Mouse (Mus musculus): ENCODE data around the gene Xndc1. TPM values are rescaled to one million over a fixed set of nuclear protein-coding genes. Genes with fewer than 3 reads are reported as not detected.
A peak's percentile ranks its signal among the peaks of the same experiment; 100 is the strongest.

Gene Xndc1
- polyA plus RNA-seq, 1 experiment: 2.0 TPM

DNA sequence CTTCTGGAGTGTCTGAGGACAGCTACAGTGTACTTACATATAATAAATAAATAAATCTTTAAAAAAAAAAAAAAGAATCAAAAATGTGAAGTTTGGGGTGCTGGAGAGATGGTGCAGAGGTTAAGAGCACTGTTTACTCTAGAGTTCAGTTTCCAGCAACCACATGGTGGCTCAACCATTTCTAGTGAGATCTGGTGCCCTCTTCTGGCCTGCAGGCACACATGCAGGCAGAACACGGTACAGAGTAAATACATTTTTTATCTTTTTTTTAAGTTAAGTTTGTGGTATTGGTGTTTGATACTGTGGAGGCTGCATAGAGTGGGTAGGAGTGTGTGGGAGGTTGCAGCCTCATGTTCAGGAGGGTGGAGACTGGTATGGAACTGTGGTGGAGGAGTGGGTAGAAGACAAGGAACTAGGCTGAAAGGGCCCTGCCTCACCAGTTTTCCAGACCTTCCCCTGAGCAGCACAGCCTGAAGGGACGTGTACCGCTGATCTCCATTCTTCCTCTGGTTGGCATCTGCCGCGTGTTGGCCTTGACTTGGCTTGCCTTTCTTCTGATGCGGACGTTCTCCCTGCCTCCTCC, 11.5 kb downstream of the Xndc1 start:
- Histone ChIP-seq H3K36me3 (ENCODE audit: control insufficient read depth) (peaks cover 96% of the 10 kb centered on the region), H3K27me3 (ENCODE audit: control insufficient read depth) (no peaks in the 10 kb centered on the region), H3K9me3 (ENCODE audit: control insufficient read depth, low read length) (no peaks in the 10 kb centered on the region), H3K4me3 (replicated peaks) (no peak overlapping the region), H3K4me1 (ENCODE audit: control insufficient read depth) (no peaks in the 10 kb centered on the region)
- TF ChIP-seq TAL1 (IDR thresholded peaks at IDR 0.05; ENCODE audit: low read length) (no peak), GATA1 (IDR thresholded peaks at IDR 0.05; ENCODE audit: low read length) (no peak)

DNA sequence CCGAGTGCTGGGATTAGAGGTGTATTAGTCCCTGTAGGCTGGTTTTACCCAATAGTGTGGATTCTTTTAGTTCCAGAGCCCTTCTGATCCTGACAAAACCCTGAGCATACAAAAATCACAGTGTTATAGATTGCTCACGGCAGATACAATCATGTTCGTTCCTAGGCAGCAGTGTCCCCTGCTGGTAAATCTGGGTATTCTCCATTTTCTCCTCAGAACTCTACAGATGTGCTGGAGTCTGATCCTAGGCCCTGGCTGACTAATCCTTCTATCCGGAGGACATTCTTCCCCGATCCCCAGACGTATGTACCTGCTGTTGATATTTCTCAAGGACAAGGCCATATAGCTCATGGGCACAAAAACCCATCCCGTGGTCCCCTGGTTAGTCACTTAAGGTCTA, 13.2 kb downstream of the Xndc1 start:
- Histone ChIP-seq H3K36me3 (ENCODE audit: control insufficient read depth) (peaks cover 96% of the 10 kb centered on the region), H3K4me3 (replicated peaks) (no peak overlapping the region)
- TF ChIP-seq GATA1 (IDR thresholded peaks at IDR 0.05; ENCODE audit: low read length) (no peak), TAL1 (IDR thresholded peaks at IDR 0.05; ENCODE audit: low read length) (no peak)

DNA sequence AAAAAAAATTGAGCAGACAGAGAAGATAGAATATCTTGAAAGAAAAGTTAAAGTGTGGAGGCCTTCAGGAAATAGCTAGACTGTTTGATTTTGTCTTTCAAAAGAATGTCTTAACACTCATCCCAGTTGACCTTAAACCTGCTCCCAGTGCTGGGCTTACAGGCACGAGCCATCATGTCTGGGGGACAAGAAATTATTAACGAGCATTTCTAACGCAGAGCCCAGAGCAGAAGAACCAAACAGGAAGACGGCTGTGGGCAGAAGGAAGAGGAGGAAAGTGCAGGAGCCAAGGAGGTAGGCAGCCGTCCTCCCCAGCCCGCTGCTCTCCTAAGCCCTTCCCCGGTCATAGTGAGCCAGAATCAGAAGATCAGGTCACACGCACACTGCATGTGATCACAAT, 15.0 kb downstream of the Xndc1 start:
- Histone ChIP-seq H3K4me3 (replicated peaks) (no peak overlapping the region), H3K36me3 (ENCODE audit: control insufficient read depth) (peaks cover 98% of the 10 kb centered on the region), H3K4me1 (ENCODE audit: control insufficient read depth) (no peaks in the 10 kb centered on the region), H3K9me3 (ENCODE audit: control insufficient read depth, low read length) (no peaks in the 10 kb centered on the region), H3K27me3 (ENCODE audit: control insufficient read depth) (no peaks in the 10 kb centered on the region)
- TF ChIP-seq GATA1 (IDR thresholded peaks at IDR 0.05; ENCODE audit: low read length): no peak
- no peak for TF ChIP-seq TAL1 (IDR thresholded peaks at IDR 0.05; ENCODE audit: low read length)

More for the DNA sequence above, 13.2 kb downstream of the Xndc1 start:
- no peaks in the 10 kb centered on the region for H3K27me3 ChIP-seq (ENCODE audit: control insufficient read depth)
- no peaks in the 10 kb centered on the region for H3K9me3 ChIP-seq (ENCODE audit: control insufficient read depth, low read length)
- no peaks in the 10 kb centered on the region for H3K4me1 ChIP-seq (ENCODE audit: control insufficient read depth)

DNA sequence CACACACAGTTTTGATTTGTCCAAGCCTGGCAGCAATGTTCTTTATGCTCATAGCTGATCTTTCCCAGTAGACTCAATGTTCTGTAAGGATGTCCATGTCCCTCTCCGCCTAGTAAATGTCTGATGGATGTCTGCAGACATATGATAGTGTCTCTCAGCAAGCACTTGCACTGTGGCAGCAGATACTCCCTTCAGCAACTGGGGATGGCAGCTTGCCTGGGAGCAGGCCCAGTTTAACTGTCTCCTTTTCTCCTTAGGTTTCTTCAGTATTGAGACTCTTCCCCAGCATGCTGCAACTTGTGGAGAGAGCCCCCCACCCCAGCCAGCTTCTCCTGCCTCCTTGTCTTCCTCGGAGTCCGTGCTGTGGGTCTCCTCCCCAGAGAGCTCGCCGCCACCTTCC, 16.5 kb downstream of the Xndc1 start:
- TF ChIP-seq TAL1 (IDR thresholded peaks at IDR 0.05; ENCODE audit: low read length): no peak
- no peak for TF ChIP-seq GATA1 (IDR thresholded peaks at IDR 0.05; ENCODE audit: low read length)
- H3K27me3 ChIP-seq (ENCODE audit: control insufficient read depth): no peaks in the 10 kb centered on the region
- no peaks in the 10 kb centered on the region for H3K9me3 ChIP-seq (ENCODE audit: control insufficient read depth, low read length)
- H3K36me3 ChIP-seq (ENCODE audit: control insufficient read depth): peaks cover 91% of the 10 kb centered on the region
- no peak overlapping the region for H3K4me3 ChIP-seq (replicated peaks)
- H3K4me1 ChIP-seq (ENCODE audit: control insufficient read depth): no peaks in the 10 kb centered on the region

DNA sequence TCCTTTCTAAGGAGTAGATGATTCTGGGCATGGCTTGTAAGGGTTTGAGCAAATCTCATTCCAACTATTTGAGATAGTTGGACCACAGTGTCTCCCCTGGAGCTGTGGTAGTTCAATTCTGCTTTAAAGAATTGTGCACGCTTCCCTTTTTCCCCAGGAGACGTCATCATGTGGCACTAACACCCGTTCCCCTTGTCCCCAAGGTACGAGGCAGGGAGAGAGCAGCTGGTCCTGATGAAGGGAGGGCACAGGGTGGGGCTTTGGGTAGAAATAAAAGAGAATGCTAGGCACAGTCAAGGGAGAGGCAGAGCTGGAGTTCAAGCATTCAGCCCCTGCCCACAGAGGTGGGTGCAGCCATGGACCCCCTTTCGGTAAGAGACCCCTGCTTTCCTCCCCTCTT, 17.5 kb downstream of the Xndc1 start, which contains the start of gene Trpc2:
Gene Trpc2 (plus strand): TSS at position 301 of the 400 bp plus-strand sequence.
- H3K4me3 ChIP-seq (replicated peaks): no peak within 1 kb of the TSS
- H3K27me3 ChIP-seq (ENCODE audit: control insufficient read depth): no peaks in the 10 kb centered on the region
- TF ChIP-seq GATA1 (IDR thresholded peaks at IDR 0.05; ENCODE audit: low read length): no peak
- TF ChIP-seq TAL1 (IDR thresholded peaks at IDR 0.05; ENCODE audit: low read length): no peak
- no peaks in the 10 kb centered on the region for H3K9me3 ChIP-seq (ENCODE audit: control insufficient read depth, low read length)
- no peaks in the 10 kb centered on the region for H3K4me1 ChIP-seq (ENCODE audit: control insufficient read depth)
- peaks cover 81% of the 10 kb centered on the region for H3K36me3 ChIP-seq (ENCODE audit: control insufficient read depth)

DNA sequence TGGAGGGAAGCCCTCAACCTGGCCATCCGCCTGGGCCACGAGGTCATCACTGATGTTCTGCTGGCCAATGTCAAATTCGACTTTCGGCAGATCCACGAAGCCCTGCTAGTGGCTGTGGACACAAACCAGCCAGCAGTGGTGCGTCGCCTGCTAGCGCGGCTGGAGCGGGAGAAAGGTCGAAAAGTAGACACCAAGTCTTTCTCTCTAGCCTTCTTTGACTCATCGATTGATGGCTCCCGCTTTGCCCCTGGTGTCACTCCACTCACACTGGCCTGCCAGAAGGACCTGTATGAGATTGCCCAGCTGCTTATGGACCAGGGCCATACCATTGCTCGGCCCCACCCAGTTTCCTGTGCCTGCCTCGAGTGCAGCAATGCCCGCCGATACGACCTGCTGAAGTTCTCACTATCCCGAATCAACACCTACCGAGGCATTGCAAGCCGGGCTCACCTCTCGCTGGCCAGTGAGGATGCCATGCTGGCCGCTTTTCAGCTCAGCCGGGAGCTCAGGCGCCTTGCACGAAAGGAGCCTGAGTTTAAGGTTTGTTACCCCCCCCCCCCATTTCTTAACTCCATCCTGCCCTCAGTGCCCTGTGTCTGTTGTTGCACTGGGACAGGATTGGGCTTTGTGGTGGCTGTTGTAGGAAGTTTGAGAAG, 18.9 kb downstream of the Xndc1 start:
- no peak overlapping the region for H3K4me3 ChIP-seq (replicated peaks)
- H3K9me3 ChIP-seq (ENCODE audit: control insufficient read depth, low read length): no peaks in the 10 kb centered on the region
- no peaks in the 10 kb centered on the region for H3K4me1 ChIP-seq (ENCODE audit: control insufficient read depth)
- peaks cover 68% of the 10 kb centered on the region for H3K36me3 ChIP-seq (ENCODE audit: control insufficient read depth)
- no peaks in the 10 kb centered on the region for H3K27me3 ChIP-seq (ENCODE audit: control insufficient read depth)
- TF ChIP-seq TAL1 (IDR thresholded peaks at IDR 0.05; ENCODE audit: low read length) (no peak), GATA1 (IDR thresholded peaks at IDR 0.05; ENCODE audit: low read length) (no peak)

DNA sequence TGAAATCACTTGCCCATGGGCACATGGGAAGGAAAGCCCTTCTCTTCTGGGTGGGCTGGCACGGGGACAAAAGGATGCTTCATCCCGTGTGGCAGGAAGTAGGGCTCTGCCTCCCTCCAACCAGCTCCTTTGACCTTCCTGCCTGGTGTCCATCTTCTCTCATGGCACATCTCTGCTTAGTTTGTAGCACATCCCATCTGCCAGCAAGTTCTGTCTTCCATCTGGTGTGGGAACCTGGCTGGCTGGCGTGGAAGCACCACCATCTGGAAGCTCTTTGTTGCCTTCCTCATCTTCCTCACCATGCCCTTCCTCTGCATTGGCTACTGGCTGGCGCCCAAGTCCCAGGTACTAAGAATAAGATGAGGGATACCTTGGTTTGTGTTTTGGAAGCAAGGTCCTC, 22.0 kb downstream of the Xndc1 start:
- no peak overlapping the region for H3K4me3 ChIP-seq (replicated peaks)
- H3K27me3 ChIP-seq (ENCODE audit: control insufficient read depth): no peaks in the 10 kb centered on the region
- H3K9me3 ChIP-seq (ENCODE audit: control insufficient read depth, low read length): no peaks in the 10 kb centered on the region
- H3K4me1 ChIP-seq (ENCODE audit: control insufficient read depth): no peaks in the 10 kb centered on the region
- peaks cover 36% of the 10 kb centered on the region for H3K36me3 ChIP-seq (ENCODE audit: control insufficient read depth)
- TF ChIP-seq TAL1 (IDR thresholded peaks at IDR 0.05; ENCODE audit: low read length) (no peak), GATA1 (IDR thresholded peaks at IDR 0.05; ENCODE audit: low read length) (no peak)

DNA sequence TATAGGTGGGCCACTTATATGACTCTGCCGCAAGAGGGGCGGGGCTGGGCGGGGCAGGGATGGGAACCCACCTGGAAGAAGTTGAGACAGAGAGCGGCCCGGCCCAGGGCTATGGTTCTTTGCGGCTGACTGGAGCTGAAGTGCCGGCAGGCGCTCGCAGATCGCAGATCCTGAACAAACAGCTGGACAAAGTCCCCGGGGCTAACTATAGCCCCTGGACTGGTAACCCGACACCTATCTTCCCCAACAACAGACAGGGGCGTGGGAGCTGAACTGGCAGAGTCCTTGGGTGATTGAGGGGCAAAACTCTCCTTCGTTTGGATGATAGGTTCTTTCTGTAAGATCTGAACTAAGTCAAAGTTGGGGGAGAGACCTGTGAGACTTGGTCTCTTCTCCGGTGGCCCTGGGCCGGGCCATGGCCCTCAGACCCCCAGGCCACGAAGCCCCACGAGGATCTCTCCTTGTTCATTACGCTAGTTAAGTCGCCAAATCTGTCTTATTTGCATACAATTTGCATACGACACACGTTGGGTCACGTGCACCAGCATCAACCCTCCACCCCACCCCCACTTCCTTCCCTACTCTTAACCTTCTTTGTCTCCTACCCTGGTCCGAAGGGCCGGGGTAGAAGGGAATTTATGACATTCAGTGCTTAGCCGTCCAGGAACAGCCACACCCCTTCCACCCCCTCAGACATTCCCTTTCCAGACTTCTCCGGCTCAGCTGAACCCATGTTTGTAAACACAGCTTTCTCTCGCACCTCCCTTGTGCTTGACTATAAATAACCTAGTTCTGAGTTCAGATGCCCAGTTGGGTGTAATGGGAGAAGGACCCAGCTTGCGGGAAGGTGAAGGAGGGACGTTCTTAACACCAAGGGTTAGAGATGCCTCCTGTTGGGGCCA, 34.7 kb downstream of the Xndc1 start:
- TF ChIP-seq TAL1 (IDR thresholded peaks at IDR 0.05; ENCODE audit: low read length): no peak
- no peak for TF ChIP-seq GATA1 (IDR thresholded peaks at IDR 0.05; ENCODE audit: low read length)
- H3K36me3 ChIP-seq (ENCODE audit: control insufficient read depth): no peaks in the 10 kb centered on the region
- H3K9me3 ChIP-seq (ENCODE audit: control insufficient read depth, low read length): no peaks in the 10 kb centered on the region
- H3K4me3 ChIP-seq (replicated peaks): peak overlapping the region; percentile 50
- H3K4me1 ChIP-seq (ENCODE audit: control insufficient read depth): peaks cover 39% of the 10 kb centered on the region
- peaks cover 26% of the 10 kb centered on the region for H3K27me3 ChIP-seq (ENCODE audit: control insufficient read depth)

DNA sequence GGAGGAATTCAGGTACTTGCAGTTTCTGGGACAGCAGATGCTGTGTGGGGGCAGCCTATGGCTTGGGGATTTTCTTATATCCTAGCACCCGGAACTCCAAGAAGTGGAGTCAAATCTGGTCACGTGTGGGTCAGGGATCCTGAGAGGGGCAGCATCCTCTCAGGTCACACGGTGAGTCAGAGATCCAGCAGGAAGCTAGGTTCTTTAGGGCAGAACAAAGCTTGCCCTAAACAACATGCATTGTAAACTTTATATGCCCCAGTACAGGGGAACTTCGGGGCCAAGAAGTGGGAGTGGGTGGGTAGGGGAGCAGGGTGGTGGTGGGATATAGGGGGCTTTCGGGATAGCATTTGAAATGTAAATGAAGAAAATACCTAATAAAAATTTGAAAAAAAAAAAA, 35.6 kb downstream of the Xndc1 start:
- Histone ChIP-seq H3K4me1 (ENCODE audit: control insufficient read depth) (peaks cover 39% of the 10 kb centered on the region), H3K4me3 (replicated peaks) (no peak overlapping the region), H3K27me3 (ENCODE audit: control insufficient read depth) (peaks cover 26% of the 10 kb centered on the region), H3K36me3 (ENCODE audit: control insufficient read depth) (no peaks in the 10 kb centered on the region), H3K9me3 (ENCODE audit: control insufficient read depth, low read length) (no peaks in the 10 kb centered on the region)
- TF ChIP-seq TAL1 (IDR thresholded peaks at IDR 0.05; ENCODE audit: low read length): no peak
- no peak for TF ChIP-seq GATA1 (IDR thresholded peaks at IDR 0.05; ENCODE audit: low read length)
